Mouse (Mus musculus): ENCODE measurements at regions not wholly inside any gene's neighbourhood (a gene's known extent, or its start where the extent isn't known, plus 50 kb on each side); places are given as distances from the start of the nearest gene placed in this dataset.
A peak's percentile ranks its signal among the peaks of the same experiment; 100 is the strongest.

DNA sequence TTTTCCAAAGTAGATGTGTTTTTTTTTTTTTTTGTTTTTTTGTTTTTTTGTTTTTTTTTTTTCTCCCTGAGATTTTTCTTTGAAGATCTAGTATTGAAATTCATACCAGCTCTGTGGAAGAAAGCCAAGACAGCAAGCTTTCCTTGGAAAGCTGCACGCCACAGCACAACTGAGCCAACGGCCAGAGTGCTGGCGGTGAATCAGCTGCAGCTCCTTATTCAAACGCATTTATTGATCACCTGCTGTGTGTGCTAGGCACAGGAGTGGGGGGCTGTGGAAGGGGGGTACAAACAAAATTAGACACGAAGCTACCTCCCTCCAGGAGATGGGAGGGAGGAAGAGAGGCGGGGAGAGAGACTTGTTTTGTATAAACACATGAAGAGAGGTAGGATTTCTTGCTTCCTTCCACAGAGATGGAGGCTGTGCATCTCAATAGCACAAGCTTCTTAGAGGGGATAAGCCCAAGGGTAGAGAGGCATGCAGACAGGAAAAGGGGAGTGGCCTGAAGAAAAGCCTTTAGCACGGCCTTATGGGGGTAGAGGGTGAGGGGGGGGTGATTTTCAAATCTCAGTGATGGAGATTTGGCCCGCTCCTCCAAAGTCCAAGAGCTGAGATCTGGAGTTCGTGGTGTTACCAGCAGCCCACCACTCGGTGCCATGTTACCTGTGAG, 170.1 kb upstream of the Pum3 start:
- H3K9me3 ChIP-seq (ENCODE audit: control insufficient read depth, low read length) = no peaks in the 10 kb centered on the region
- no peak overlapping the region for H3K4me2 ChIP-seq (ENCODE audit: low read depth)
- no peak for ATAC-seq (ENCODE audit: insufficient read depth)
- TF ChIP-seq EP300 (IDR thresholded peaks at IDR 0.05; ENCODE audit: low read depth) (no peak), CTCF (IDR thresholded peaks at IDR 0.05; ENCODE audit: low read depth) (no peak)
- no peaks in the 10 kb centered on the region for H3K27me3 ChIP-seq (ENCODE audit: control insufficient read depth, insufficient read depth, low read length)
- H3K4me3 ChIP-seq (ENCODE audit: insufficient read depth in 1 of 2, low read depth in 2 of 2, low read length in 2 of 2) = no peak overlapping the region
- WGBS (ENCODE audit: insufficient replicate concordance) = 40% methylated on average over 10 of the region's 10 CpGs
- H3K4me1 ChIP-seq (replicated peaks; ENCODE audit: control insufficient read depth in 2 of 2, insufficient read depth in 2 of 2, low read length in 1 of 2) = no peaks in the 10 kb centered on the region
- H3K9ac ChIP-seq (replicated peaks) = no peak overlapping the region
- H3K36me3 ChIP-seq (replicated peaks; ENCODE audit: control insufficient read depth, insufficient read depth, low read depth) = no peaks in the 10 kb centered on the region
- no peak for DNase-seq (ENCODE audit: low read depth in 3 of 3, low spot score in 3 of 3)
- no peak overlapping the region for H3K27ac ChIP-seq

DNA sequence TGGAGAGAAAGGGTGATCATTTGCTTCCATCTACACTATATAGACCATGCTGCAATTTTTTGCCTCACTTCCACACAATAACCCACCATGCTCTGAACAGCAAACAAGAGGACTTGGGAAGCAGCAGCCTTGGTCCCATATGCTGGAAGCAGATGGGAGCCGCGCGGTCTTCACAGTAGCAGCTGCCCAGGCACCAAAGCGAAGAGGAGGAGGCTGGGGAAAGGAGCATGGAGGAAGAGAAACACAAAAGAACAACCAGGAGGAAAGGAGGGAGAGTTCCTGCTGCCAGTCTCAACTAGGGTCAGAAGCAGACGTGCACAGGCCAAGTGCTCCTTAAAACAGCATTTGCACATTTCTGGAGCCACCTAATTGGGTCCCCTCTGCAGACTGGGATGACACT, 168.7 kb upstream of the Pum3 start:
- Histone ChIP-seq H3K4me1 (replicated peaks; ENCODE audit: control insufficient read depth in 2 of 2, insufficient read depth in 2 of 2, low read length in 1 of 2) (no peaks in the 10 kb centered on the region), H3K9me3 (ENCODE audit: control insufficient read depth, low read length) (no peaks in the 10 kb centered on the region), H3K9ac (replicated peaks) (no peak overlapping the region), H3K36me3 (replicated peaks; ENCODE audit: control insufficient read depth, insufficient read depth, low read depth) (no peaks in the 10 kb centered on the region), H3K4me3 (ENCODE audit: insufficient read depth in 1 of 2, low read depth in 2 of 2, low read length in 2 of 2) (no peak overlapping the region), H3K4me2 (ENCODE audit: low read depth) (no peak overlapping the region), H3K27me3 (ENCODE audit: control insufficient read depth, insufficient read depth, low read length) (no peaks in the 10 kb centered on the region), H3K27ac (no peak overlapping the region)
- no peak for ATAC-seq (ENCODE audit: insufficient read depth)
- DNase-seq (ENCODE audit: low read depth in 3 of 3, low spot score in 3 of 3) = no peak
- no peak for TF ChIP-seq CTCF (IDR thresholded peaks at IDR 0.05; ENCODE audit: low read depth)
- WGBS (ENCODE audit: insufficient replicate concordance) = 71% methylated on average over 5 of the region's 5 CpGs

- TF ChIP-seq EP300 (IDR thresholded peaks at IDR 0.05; ENCODE audit: low read depth) = no peak
- TF ChIP-seq CTCF (IDR thresholded peaks at IDR 0.05; ENCODE audit: low read depth) = no peak
- no peak for DNase-seq (ENCODE audit: low read depth in 3 of 3, low spot score in 3 of 3)
- H3K4me2 ChIP-seq (ENCODE audit: low read depth) = no peak overlapping the region
- no peaks in the 10 kb centered on the region for H3K27me3 ChIP-seq (ENCODE audit: control insufficient read depth, insufficient read depth, low read length)
- H3K4me3 ChIP-seq (ENCODE audit: insufficient read depth in 1 of 2, low read depth in 2 of 2, low read length in 2 of 2) = no peak overlapping the region
- H3K9ac ChIP-seq (replicated peaks) = no peak overlapping the region
- no peak overlapping the region for H3K27ac ChIP-seq
- H3K9me3 ChIP-seq (ENCODE audit: control insufficient read depth, low read length) = no peaks in the 10 kb centered on the region
- no peaks in the 10 kb centered on the region for H3K36me3 ChIP-seq (replicated peaks; ENCODE audit: control insufficient read depth, insufficient read depth, low read depth)
- H3K4me1 ChIP-seq (replicated peaks; ENCODE audit: control insufficient read depth in 2 of 2, insufficient read depth in 2 of 2, low read length in 1 of 2) = peaks cover 11 to 24% of the 10 kb centered on the region in 2 experiments
- no peak for ATAC-seq (ENCODE audit: insufficient read depth)
- WGBS (ENCODE audit: insufficient replicate concordance) = 73% methylated on average over 6 of the region's 6 CpGs
Measured at GRCm38 (mm10) chr19:27585566-27585965, 155.9 kb upstream of the Pum3 start.

DNA sequence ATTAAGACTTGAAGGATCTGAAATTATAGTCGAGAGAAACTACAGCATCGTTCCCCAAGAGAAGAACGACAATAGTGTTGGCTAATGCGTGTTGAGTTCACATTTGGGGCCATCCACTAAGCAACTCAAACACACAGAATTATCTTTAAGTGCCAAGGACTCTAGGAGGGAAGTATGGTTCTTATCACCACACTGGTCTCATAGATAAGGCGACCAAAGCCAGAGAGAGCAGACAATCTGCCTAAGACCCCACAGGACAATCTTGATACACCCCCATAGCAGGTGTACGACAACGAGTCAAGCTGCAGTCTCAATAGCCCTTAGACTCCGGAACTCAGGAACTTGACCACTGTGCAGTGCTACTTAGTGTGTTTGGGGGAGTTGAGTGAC, 152.5 kb upstream of the Pum3 start:
- Histone ChIP-seq H3K9ac (replicated peaks) (no peak overlapping the region), H3K4me3 (ENCODE audit: insufficient read depth in 1 of 2, low read depth in 2 of 2, low read length in 2 of 2) (no peak overlapping the region), H3K36me3 (replicated peaks; ENCODE audit: control insufficient read depth, insufficient read depth, low read depth) (no peaks in the 10 kb centered on the region), H3K9me3 (ENCODE audit: control insufficient read depth, low read length) (no peaks in the 10 kb centered on the region), H3K27ac (no peak overlapping the region), H3K4me1 (replicated peaks; ENCODE audit: control insufficient read depth in 2 of 2, insufficient read depth in 2 of 2, low read length in 1 of 2) (peaks cover 11 to 24% of the 10 kb centered on the region in 2 experiments), H3K27me3 (ENCODE audit: control insufficient read depth, insufficient read depth, low read length) (no peaks in the 10 kb centered on the region), H3K4me2 (ENCODE audit: low read depth) (peak overlapping the region; percentile 41)
- DNase-seq (ENCODE audit: low read depth in 3 of 3, low spot score in 3 of 3) (peak in 1 of 3 experiments; percentile 7), ATAC-seq (ENCODE audit: insufficient read depth) (peak; percentile 57)
- WGBS (ENCODE audit: insufficient replicate concordance) = 9% methylated on average over 8 of the region's 8 CpGs
- TF ChIP-seq CTCF (IDR thresholded peaks at IDR 0.05; ENCODE audit: low read depth) (no peak), EP300 (IDR thresholded peaks at IDR 0.05; ENCODE audit: low read depth) (no peak)

GRCm38 (mm10) chr19:27581362-27582110, 151.9 kb upstream of the Pum3 start:
- DNase-seq (ENCODE audit: low read depth in 3 of 3, low spot score in 3 of 3) (no peak), ATAC-seq (ENCODE audit: insufficient read depth) (no peak)
- Histone ChIP-seq H3K9ac (replicated peaks) (no peak overlapping the region; the same call in 1 of the 2 replicates), H3K4me1 (replicated peaks; ENCODE audit: control insufficient read depth in 2 of 2, insufficient read depth in 2 of 2, low read length in 1 of 2) (peaks cover 11 to 24% of the 10 kb centered on the region in 2 experiments), H3K4me3 (ENCODE audit: insufficient read depth in 1 of 2, low read depth in 2 of 2, low read length in 2 of 2) (no peak overlapping the region), H3K4me2 (ENCODE audit: low read depth) (peak overlapping the region; percentile 41), H3K27me3 (ENCODE audit: control insufficient read depth, insufficient read depth, low read length) (no peaks in the 10 kb centered on the region), H3K9me3 (ENCODE audit: control insufficient read depth, low read length) (no peaks in the 10 kb centered on the region), H3K36me3 (replicated peaks; ENCODE audit: control insufficient read depth, insufficient read depth, low read depth) (no peaks in the 10 kb centered on the region), H3K27ac (no peak overlapping the region)
- TF ChIP-seq CTCF (IDR thresholded peaks at IDR 0.05; ENCODE audit: low read depth) (no peak), EP300 (IDR thresholded peaks at IDR 0.05; ENCODE audit: low read depth) (no peak)
- WGBS (ENCODE audit: insufficient replicate concordance) = 24% methylated on average over 6 of the region's 6 CpGs

Measured in liver, embryonic 14.5 days (tissue).